Mouse (Mus musculus) CH12F3 (cell line): Measurements from ENCODE around the gene Olfr829.
"Not testable (repeated sequence)": the region's sequence is repeated elsewhere in the genome, so short reads cannot be mapped to it uniquely, and the experiment has no call there.

ENCODE experiments used
- in situ Hi-C: fragments of 300-500 bp; cut with MboI; formaldehyde crosslinking; loops from 2 replicates; pipeline ENCODE4 v1.14.3; 2020; ENCODE audit warnings: low sequenced_read_pairs

Gene Olfr829

GRCm38 (mm10) chr9:18854633-18855032 is at the start of gene Olfr829:
Gene Olfr829, plus strand, starts transcription at chr9:18854933.
- in situ Hi-C loops = no loop called here

DNA sequence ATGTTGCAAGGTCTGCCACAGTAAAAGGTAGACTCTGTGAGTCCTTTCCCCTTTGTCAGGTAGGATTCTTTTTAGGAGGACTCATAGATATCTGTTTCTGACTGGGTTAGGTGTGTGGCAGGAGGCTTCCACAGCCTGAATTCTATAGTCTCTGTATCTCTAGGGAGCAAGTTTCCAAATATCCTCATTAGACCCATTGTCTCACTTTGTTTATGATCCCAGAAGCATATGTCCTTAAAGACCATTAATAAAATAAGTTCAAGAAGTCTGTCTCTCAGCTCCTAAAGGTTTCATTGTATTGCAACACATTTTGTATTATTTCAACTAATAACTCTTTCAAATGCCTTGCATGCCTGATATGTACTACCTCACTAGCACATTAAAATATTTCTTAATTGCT is 35.3 kb upstream of the Olfr829 start, which contains the start of gene Olfr828:
Gene Olfr828, minus strand, starts transcription at position 101 of the 400 bp plus-strand sequence.
- in situ Hi-C loops = no loop called here

DNA sequence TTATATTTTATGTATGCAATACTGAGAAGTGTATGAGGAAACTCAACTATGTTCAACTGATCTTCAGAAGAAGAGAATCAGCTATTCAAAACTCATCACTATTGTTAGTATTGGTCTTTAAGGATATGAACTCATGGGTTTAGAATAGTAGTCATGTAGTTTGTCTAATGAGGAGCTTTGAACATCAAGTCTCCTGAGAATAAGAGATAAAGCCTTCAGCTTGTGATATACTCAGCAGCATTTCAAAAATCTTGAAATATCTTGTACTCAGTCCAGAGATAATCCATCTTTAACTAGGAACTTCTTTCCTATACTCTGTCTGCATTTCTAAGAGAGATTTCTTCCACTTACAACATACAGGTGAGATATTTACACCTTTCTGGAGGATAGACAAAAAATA is 19.7 kb downstream of the Olfr829 start, which contains the start of gene Olfr830:
Gene Olfr830, plus strand, starts transcription at position 301 of the 400 bp plus-strand sequence.
- in situ Hi-C loops = no loop called here

- in situ Hi-C loops = not testable (repeated sequence)
These were observed 53.0 kb downstream of the Olfr829 start for GRCm38 (mm10) chr9:18907699-18908098.
